Mouse (Mus musculus): ENCODE data around the gene Klhl29. TPM values are rescaled to one million over a fixed set of nuclear protein-coding genes. Genes with fewer than 3 reads are reported as not detected.
A peak's percentile ranks its signal among the peaks of the same experiment; 100 is the strongest.

The Klhl29 gene
- polyA plus RNA-seq, 1 experiment from 2014 or later: 2.9 TPM

GRCm38 (mm10) chr12:5207941-5208905 is 167.3 kb downstream of the Klhl29 start:
- Histone ChIP-seq H3K4me3 (ENCODE audit: low read depth, low read length) (no peak overlapping the region), H3K4me1 (ENCODE audit: control insufficient read depth, insufficient read depth, low read length) (peaks cover 25% of the 10 kb centered on the region), H3K27ac (replicated peaks; ENCODE audit: low read depth, low read length) (peak overlapping the region; percentile 77), H3K4me2 (ENCODE audit: low read depth, severe bottlenecking) (no peak overlapping the region), H3K36me3 (ENCODE audit: control insufficient read depth, insufficient read depth, low read length) (no peaks in the 10 kb centered on the region), H3K27me3 (ENCODE audit: control insufficient read depth, insufficient read depth, low read length) (no peaks in the 10 kb centered on the region), H3K9ac (ENCODE audit: low read length) (peak overlapping the region; percentile 40; the same call in 1 of the 2 replicates), H3K9me3 (ENCODE audit: control insufficient read depth, low read length) (no peaks in the 10 kb centered on the region)
- DNase-seq (ENCODE audit: low spot score) (peak; percentile 82), ATAC-seq (ENCODE audit: insufficient number of reproducible peaks, low FRiP score, low TSS enrichment, low read depth) (0 out of 2 replicates have a peak, but pooled peaks have one; percentile 17)
- WGBS: 53% methylated on average over 17 of the region's 17 CpGs

DNA sequence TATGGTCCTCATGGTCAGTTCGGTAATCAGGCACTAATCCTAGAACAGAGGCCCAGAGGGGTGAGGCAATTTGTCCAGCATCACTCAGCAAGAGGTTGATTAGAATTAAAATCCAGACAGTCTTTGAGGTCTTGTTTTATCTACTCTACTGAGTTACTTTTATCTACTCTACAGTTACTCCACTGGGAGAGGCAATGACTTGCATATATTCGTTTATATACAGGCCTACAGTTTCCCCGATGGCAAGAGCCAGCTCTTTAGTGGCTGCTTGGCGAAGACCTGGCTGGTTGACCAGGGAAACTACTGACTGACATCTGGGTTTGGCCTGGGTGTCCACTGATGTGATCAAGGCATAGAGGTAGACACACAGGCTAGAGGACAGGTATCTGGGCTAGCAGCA is 168.3 kb downstream of the Klhl29 start:
- Histone ChIP-seq H3K27me3 (ENCODE audit: control insufficient read depth, insufficient read depth, low read length) (no peaks in the 10 kb centered on the region), H3K9me3 (ENCODE audit: control insufficient read depth, low read length) (no peaks in the 10 kb centered on the region), H3K4me1 (ENCODE audit: control insufficient read depth, insufficient read depth, low read length) (peaks cover 21% of the 10 kb centered on the region), H3K36me3 (ENCODE audit: control insufficient read depth, insufficient read depth, low read length) (no peaks in the 10 kb centered on the region), H3K27ac (replicated peaks; ENCODE audit: low read depth, low read length) (no peak overlapping the region), H3K4me2 (ENCODE audit: low read depth, severe bottlenecking) (no peak overlapping the region), H3K9ac (ENCODE audit: low read length) (no peak overlapping the region), H3K4me3 (ENCODE audit: low read depth, low read length) (no peak overlapping the region)
- ATAC-seq (ENCODE audit: insufficient number of reproducible peaks, low FRiP score, low TSS enrichment, low read depth) (no peak), DNase-seq (ENCODE audit: low spot score) (no peak)
- 87% methylated on average over 4 of the region's 4 CpGs for WGBS

GRCm38 (mm10) chr12:5204071-5204840 is 171.2 kb downstream of the Klhl29 start:
- WGBS: 66% methylated on average over 11 of the region's 11 CpGs
- no peak overlapping the region for H3K9ac ChIP-seq (ENCODE audit: low read length)
- H3K4me3 ChIP-seq (ENCODE audit: low read depth, low read length): no peak overlapping the region
- H3K4me1 ChIP-seq (ENCODE audit: control insufficient read depth, insufficient read depth, low read length): peaks cover 18% of the 10 kb centered on the region
- no peak overlapping the region for H3K4me2 ChIP-seq (ENCODE audit: low read depth, severe bottlenecking)
- no peak overlapping the region for H3K27ac ChIP-seq (replicated peaks; ENCODE audit: low read depth, low read length)
- no peaks in the 10 kb centered on the region for H3K9me3 ChIP-seq (ENCODE audit: control insufficient read depth, low read length)
- DNase-seq (ENCODE audit: low spot score) (no peak), ATAC-seq (ENCODE audit: insufficient number of reproducible peaks, low FRiP score, low TSS enrichment, low read depth) (no peak)
- H3K36me3 ChIP-seq (ENCODE audit: control insufficient read depth, insufficient read depth, low read length): no peaks in the 10 kb centered on the region
- no peaks in the 10 kb centered on the region for H3K27me3 ChIP-seq (ENCODE audit: control insufficient read depth, insufficient read depth, low read length)

DNA sequence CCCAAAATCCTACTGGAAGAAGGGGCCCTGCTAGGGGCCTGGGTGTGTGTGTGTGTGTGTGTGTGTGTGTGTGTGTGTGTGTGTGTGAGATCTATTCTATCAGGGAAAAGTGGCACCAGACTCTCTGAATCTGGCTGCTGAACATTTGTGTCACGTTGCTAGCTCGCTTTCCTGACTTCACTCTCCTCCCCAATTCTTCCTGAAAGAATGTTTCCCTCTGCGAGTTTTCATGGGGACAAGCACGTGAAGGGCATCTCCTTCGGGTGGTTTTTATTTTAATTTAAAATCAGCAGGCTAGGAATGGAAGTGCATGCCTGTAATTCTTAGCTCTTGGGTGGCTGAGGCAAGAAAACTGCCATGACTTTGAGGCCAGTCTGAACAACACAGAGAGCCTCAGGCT is 172.1 kb downstream of the Klhl29 start:
- Histone ChIP-seq H3K27me3 (ENCODE audit: control insufficient read depth, insufficient read depth, low read length) (no peaks in the 10 kb centered on the region), H3K4me2 (ENCODE audit: low read depth, severe bottlenecking) (no peak overlapping the region), H3K9me3 (ENCODE audit: control insufficient read depth, low read length) (no peaks in the 10 kb centered on the region), H3K4me1 (ENCODE audit: control insufficient read depth, insufficient read depth, low read length) (peaks cover 12% of the 10 kb centered on the region), H3K9ac (ENCODE audit: low read length) (no peak overlapping the region), H3K36me3 (ENCODE audit: control insufficient read depth, insufficient read depth, low read length) (no peaks in the 10 kb centered on the region), H3K4me3 (ENCODE audit: low read depth, low read length) (no peak overlapping the region), H3K27ac (replicated peaks; ENCODE audit: low read depth, low read length) (no peak overlapping the region)
- no peak for DNase-seq (ENCODE audit: low spot score)
- no peak for ATAC-seq (ENCODE audit: insufficient number of reproducible peaks, low FRiP score, low TSS enrichment, low read depth)
- 75% methylated on average over 5 of the region's 5 CpGs for WGBS

GRCm38 (mm10) chr12:5198254-5198653 is 177.2 kb downstream of the Klhl29 start:
- 19% methylated on average over 4 of the region's 4 CpGs for WGBS
- Histone ChIP-seq H3K9ac (ENCODE audit: low read length) (no peak overlapping the region), H3K4me2 (ENCODE audit: low read depth, severe bottlenecking) (no peak overlapping the region), H3K27ac (replicated peaks; ENCODE audit: low read depth, low read length) (no peak overlapping the region), H3K27me3 (ENCODE audit: control insufficient read depth, insufficient read depth, low read length) (no peaks in the 10 kb centered on the region), H3K9me3 (ENCODE audit: control insufficient read depth, low read length) (no peaks in the 10 kb centered on the region), H3K4me1 (ENCODE audit: control insufficient read depth, insufficient read depth, low read length) (peaks cover 6% of the 10 kb centered on the region; the same call in 1 of the 2 replicates), H3K36me3 (ENCODE audit: control insufficient read depth, insufficient read depth, low read length) (no peaks in the 10 kb centered on the region), H3K4me3 (ENCODE audit: low read depth, low read length) (no peak overlapping the region)
- DNase-seq (ENCODE audit: low spot score) (no peak), ATAC-seq (ENCODE audit: insufficient number of reproducible peaks, low FRiP score, low TSS enrichment, low read depth) (no peak)

DNA sequence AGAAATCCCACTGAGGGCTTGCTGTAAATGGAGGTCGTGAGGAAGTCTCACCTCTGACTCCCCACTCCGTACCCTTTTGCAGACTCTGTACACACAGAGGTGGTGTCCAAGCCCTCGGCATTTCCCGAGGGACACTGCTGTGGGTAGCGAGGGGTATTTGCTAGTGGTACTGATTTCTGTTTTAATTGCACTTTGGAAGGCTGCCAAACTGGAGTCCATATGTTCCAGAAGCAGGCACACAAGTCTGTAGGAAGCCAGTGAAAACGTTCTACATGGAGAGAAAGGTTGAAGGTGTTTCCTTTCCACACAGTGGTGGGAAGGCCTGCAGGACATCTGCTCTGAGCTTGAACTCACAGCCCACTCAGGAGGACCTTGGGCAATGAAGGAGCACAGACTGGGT is 181.3 kb downstream of the Klhl29 start:
- DNase-seq (ENCODE audit: low spot score) (no peak), ATAC-seq (ENCODE audit: insufficient number of reproducible peaks, low FRiP score, low TSS enrichment, low read depth) (no peak)
- H3K4me2 ChIP-seq (ENCODE audit: low read depth, severe bottlenecking): no peak overlapping the region
- 44% methylated on average over 6 of the region's 6 CpGs for WGBS
- no peaks in the 10 kb centered on the region for H3K36me3 ChIP-seq (ENCODE audit: control insufficient read depth, insufficient read depth, low read length)
- H3K27ac ChIP-seq (replicated peaks; ENCODE audit: low read depth, low read length): no peak overlapping the region
- H3K27me3 ChIP-seq (ENCODE audit: control insufficient read depth, insufficient read depth, low read length): no peaks in the 10 kb centered on the region
- H3K9me3 ChIP-seq (ENCODE audit: control insufficient read depth, low read length): no peaks in the 10 kb centered on the region
- H3K9ac ChIP-seq (ENCODE audit: low read length): no peak overlapping the region
- peaks cover 26% of the 10 kb centered on the region for H3K4me1 ChIP-seq (ENCODE audit: control insufficient read depth, insufficient read depth, low read length)
- H3K4me3 ChIP-seq (ENCODE audit: low read depth, low read length): no peak overlapping the region

- ATAC-seq (ENCODE audit: insufficient number of reproducible peaks, low FRiP score, low TSS enrichment, low read depth) (no peak), DNase-seq (ENCODE audit: low spot score) (no peak)
- no peaks in the 10 kb centered on the region for H3K9me3 ChIP-seq (ENCODE audit: control insufficient read depth, low read length)
- H3K27me3 ChIP-seq (ENCODE audit: control insufficient read depth, insufficient read depth, low read length): no peaks in the 10 kb centered on the region
- H3K4me3 ChIP-seq (ENCODE audit: low read depth, low read length): no peak overlapping the region
- WGBS: 39% methylated on average over 9 of the region's 9 CpGs
- H3K9ac ChIP-seq (ENCODE audit: low read length): no peak overlapping the region
- H3K36me3 ChIP-seq (ENCODE audit: control insufficient read depth, insufficient read depth, low read length): no peaks in the 10 kb centered on the region
- no peak overlapping the region for H3K4me2 ChIP-seq (ENCODE audit: low read depth, severe bottlenecking)
- H3K4me1 ChIP-seq (ENCODE audit: control insufficient read depth, insufficient read depth, low read length): peaks cover 36% of the 10 kb centered on the region
- H3K27ac ChIP-seq (replicated peaks; ENCODE audit: low read depth, low read length): no peak overlapping the region
Measured at GRCm38 (mm10) chr12:5192380-5192718, 183.1 kb downstream of the Klhl29 start.

- H3K9ac ChIP-seq (ENCODE audit: low read length): peak overlapping the region; percentile 13; the same call in 1 of the 2 replicates
- H3K27me3 ChIP-seq (ENCODE audit: control insufficient read depth, insufficient read depth, low read length): no peaks in the 10 kb centered on the region
- ATAC-seq (ENCODE audit: insufficient number of reproducible peaks, low FRiP score, low TSS enrichment, low read depth) (peak; percentile 67), DNase-seq (ENCODE audit: low spot score) (peak; percentile 63)
- 6% methylated on average over 14 of the region's 14 CpGs for WGBS
- H3K27ac ChIP-seq (replicated peaks; ENCODE audit: low read depth, low read length): no peak overlapping the region
- H3K4me2 ChIP-seq (ENCODE audit: low read depth, severe bottlenecking): peak overlapping the region; percentile 24
- H3K4me1 ChIP-seq (ENCODE audit: control insufficient read depth, insufficient read depth, low read length): peaks cover 38% of the 10 kb centered on the region
- no peaks in the 10 kb centered on the region for H3K36me3 ChIP-seq (ENCODE audit: control insufficient read depth, insufficient read depth, low read length)
- no peaks in the 10 kb centered on the region for H3K9me3 ChIP-seq (ENCODE audit: control insufficient read depth, low read length)
- no peak overlapping the region for H3K4me3 ChIP-seq (ENCODE audit: low read depth, low read length)
Measured at GRCm38 (mm10) chr12:5191628-5192379, 183.7 kb downstream of the Klhl29 start.

All from limb, embryonic 11.5 days (tissue).